Mouse (Mus musculus) embryonic fibroblast, embryonic 13.5 days (primary cell): ENCODE measurements around the gene Plxna2. TPM values are rescaled to one million over a fixed set of nuclear protein-coding genes. Genes with fewer than 3 reads are reported as not detected.

Experiments used
- H3K27ac ChIP-seq: 2 replicates; pipeline ENCODE4 v1.5.1; 2012; ENCODE audit warnings: low read length, control low read depth, inconsistent platforms; ENCODE audit not compliant: insufficient read depth
- H3K4me1 ChIP-seq: 2 replicates; pipeline ENCODE4 v1.6.1; 2011; ENCODE audit warnings: low read length; ENCODE audit not compliant: control insufficient read depth, insufficient read depth
- H3K4me3 ChIP-seq: 2 replicates; pipeline ENCODE4 v1.5.1; 2011; ENCODE audit warnings: mild to moderate bottlenecking, control low read depth, low read length; ENCODE audit not compliant: insufficient read depth
- CTCF ChIP-seq: IDR thresholded peaks from 2 replicates; pipeline ENCODE4 v1.5.1; 2011; ENCODE audit warnings: mild to moderate bottlenecking, control low read depth, low read length, moderate library complexity, borderline replicate concordance; ENCODE audit not compliant: insufficient read depth
- POLR2A ChIP-seq: IDR thresholded peaks from 2 replicates; pipeline ENCODE4 v1.6.1; 2011; ENCODE audit warnings: low read depth, mild to moderate bottlenecking, control low read depth, low read length, moderate library complexity
- polyA plus RNA-seq: library from polyadenylated mRNA; stranded (reverse); fragments of >200 nt; gene quantifications from 2 replicates; pipeline ENCODE4 v1.2.4, GENCODE M21; 2011; ENCODE audit warnings: low read depth; ENCODE audit not compliant: missing spikeins, insufficient read length

The Plxna2 gene
- polyA plus RNA-seq, 1 experiment = 12.9 TPM

DNA sequence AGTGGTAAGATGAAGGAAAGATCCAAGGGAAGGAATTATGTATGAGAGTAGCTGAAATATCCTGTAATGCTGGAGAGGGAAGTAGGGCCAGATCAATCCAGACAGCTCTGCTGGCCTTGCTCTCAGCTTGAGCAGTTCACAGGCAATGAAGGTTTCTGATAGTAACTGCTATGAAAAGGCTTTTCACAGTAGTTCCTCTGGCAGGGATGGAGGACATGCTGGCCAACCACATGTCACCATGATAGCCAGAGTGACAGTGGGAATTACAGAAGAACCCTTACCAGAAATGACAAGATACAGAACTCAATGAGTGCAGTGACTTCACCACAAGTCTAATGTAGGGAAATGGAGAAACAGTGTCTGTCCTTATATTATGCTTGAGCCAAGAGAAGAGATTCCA is 210.3 kb downstream of the Plxna2 start:
- H3K4me3 ChIP-seq = no peak overlapping the region
- no peaks in the 10 kb centered on the region for H3K4me1 ChIP-seq
- TF ChIP-seq POLR2A = no peak
- no peak for TF ChIP-seq CTCF
- H3K27ac ChIP-seq = no peak overlapping the region

GRCm38 (mm10) chr1:194835238-194835637 is 217.2 kb downstream of the Plxna2 start:
- no peak for TF ChIP-seq CTCF
- TF ChIP-seq POLR2A = no peak
- Histone ChIP-seq H3K4me1 (no peaks in the 10 kb centered on the region; the same call in 1 of the 2 replicates), H3K4me3 (no peak overlapping the region), H3K27ac (no peak overlapping the region)

GRCm38 (mm10) chr1:194836182-194836581 is 218.2 kb downstream of the Plxna2 start:
- no peak overlapping the region for H3K4me3 ChIP-seq
- no peak for TF ChIP-seq POLR2A
- TF ChIP-seq CTCF = no peak
- H3K27ac ChIP-seq = no peak overlapping the region
- no peaks in the 10 kb centered on the region; the same call in 1 of the 2 replicates for H3K4me1 ChIP-seq

DNA sequence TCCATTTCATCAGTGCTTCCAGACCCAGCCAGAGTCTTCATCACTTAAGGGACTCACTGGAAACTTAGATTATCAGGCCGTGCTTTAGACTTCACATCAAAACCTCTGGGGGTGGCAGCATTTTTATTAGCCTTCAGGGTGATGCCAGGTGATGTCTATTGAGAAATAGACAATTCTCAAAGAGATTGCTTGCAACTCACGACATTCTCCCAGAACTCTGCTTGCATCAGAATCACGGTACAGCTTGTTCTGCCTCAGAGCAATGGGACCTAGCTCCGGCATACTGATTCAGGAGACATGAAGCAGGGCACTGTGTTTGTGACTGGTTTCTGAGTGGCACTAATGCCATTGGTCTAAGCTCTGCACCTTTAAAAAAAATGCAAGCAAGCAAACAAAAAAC is 218.7 kb downstream of the Plxna2 start:
- no peak for TF ChIP-seq POLR2A
- TF ChIP-seq CTCF = no peak
- Histone ChIP-seq H3K4me1 (no peaks in the 10 kb centered on the region; the same call in 1 of the 2 replicates), H3K27ac (peak overlapping the region; percentile 88; the same call in 1 of the 2 replicates), H3K4me3 (no peak overlapping the region)

DNA sequence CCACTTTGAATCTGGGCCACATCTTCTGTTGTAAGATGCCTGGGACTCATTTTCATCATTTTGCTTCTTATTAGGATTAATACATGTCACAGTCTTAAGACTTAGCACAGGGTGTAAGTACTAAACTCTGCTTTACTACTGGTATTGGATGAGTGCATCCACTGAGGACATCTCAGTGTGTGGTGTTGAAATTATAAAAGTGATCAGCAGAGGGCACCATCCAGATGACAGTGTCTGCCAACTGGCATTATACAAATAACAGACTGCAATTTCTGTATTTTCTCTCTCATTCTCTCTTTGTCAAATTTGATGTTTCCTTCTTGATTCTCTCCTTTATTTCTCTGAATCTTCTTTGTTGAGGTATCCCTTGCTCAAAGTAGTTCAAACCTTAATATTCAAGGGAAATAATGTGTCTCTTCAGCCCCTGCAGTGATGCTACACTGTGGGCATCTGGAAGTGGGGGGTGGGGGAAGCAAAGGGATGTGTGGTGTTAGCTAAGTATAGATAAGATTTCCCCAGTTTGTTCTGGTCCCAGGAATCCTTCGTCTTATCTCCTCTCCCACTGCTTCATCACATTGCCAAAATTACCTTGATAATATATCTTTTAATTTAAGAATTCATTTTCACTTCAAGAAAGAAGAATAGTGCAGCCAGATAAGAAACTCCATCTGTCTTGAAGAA is 221.4 kb downstream of the Plxna2 start:
- H3K27ac ChIP-seq = no peak overlapping the region
- H3K4me1 ChIP-seq = no peaks in the 10 kb centered on the region; the same call in 1 of the 2 replicates
- TF ChIP-seq POLR2A = no peak
- TF ChIP-seq CTCF = no peak
- H3K4me3 ChIP-seq = no peak overlapping the region

DNA sequence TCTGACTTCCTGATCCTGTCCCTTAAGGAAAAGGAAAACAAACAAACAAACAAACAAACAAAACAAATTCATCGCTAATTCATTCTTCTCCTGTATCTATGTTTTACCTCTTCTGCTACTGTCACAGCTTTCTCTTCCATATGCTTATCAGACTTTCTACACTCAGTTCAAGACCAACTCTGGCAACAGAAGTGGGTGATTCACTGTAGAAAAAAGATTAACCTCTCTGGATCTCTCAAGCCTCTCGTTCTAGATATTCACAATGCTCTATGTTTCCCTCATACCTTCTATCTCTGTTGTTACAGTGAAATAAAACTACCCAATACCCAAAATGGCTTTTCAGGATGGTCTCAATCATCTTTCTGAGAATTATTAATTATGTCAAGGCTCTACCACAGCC is 225.0 kb downstream of the Plxna2 start:
- no peaks in the 10 kb centered on the region; the same call in 1 of the 2 replicates for H3K4me1 ChIP-seq
- no peak overlapping the region for H3K4me3 ChIP-seq
- no peak overlapping the region for H3K27ac ChIP-seq
- TF ChIP-seq CTCF (no peak), POLR2A (no peak)

- no peaks in the 10 kb centered on the region for H3K4me1 ChIP-seq
- TF ChIP-seq CTCF (no peak), POLR2A (no peak)
- H3K4me3 ChIP-seq = no peak overlapping the region
- no peak overlapping the region for H3K27ac ChIP-seq
Measured at GRCm38 (mm10) chr1:194847014-194847413, 229.0 kb downstream of the Plxna2 start.

DNA sequence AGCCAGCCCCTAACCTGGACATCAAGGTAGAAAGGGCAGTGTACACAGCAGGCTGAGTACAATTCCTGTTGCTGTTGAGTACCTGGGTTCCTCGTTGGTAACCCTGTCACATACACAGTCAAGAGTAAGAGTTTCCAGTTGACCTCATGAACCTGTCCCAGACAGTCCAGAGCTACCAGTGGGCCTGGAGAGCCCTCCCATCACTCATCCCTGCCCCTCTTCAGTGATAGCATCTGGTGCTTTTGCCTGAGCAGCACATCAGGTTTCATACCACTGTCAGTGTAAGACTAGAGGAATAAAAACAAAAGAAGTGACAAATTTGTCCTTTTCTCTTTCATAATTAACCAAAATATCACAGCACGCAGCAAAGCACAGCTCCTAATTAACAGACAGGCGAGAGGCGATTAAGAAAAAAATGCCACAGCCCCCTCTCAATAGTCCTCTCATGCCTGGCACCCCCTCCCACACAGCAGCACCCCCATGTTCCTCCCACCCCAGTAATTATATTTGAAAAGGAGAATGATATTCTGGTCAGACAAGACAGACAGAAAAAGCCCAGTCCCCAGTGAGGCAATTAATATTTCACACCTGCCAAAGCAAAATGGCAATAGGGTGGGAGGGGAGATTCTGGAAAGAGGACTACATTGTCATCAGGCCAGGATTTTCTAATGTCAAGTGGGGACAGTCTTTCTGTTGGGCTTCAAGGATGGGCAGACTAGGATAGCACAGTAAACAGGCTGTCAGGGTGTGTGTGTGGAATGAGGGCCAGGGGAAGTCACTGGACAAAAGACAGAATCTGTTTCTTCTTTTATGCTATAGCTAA is 233.4 kb downstream of the Plxna2 start:
- Histone ChIP-seq H3K4me1 (no peaks in the 10 kb centered on the region), H3K4me3 (no peak overlapping the region), H3K27ac (no peak overlapping the region)
- TF ChIP-seq POLR2A (no peak), CTCF (no peak)

DNA sequence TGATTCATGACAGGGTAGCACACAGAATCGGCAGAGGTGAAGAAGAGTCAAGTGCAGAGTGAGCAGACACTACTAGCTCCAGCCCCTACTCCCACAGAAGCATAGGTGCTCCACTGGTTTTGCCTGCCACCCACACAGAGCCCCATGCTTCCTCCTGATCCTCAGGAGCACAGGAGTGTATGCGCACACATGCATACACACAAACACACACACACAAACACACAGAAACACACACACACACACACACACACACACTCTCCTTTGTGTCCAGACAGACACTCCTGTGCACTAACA is 234.0 kb downstream of the Plxna2 start:
- Histone ChIP-seq H3K4me1 (no peaks in the 10 kb centered on the region), H3K27ac (no peak overlapping the region), H3K4me3 (no peak overlapping the region)
- no peak for TF ChIP-seq POLR2A
- TF ChIP-seq CTCF = no peak
